Mouse (Mus musculus) liver, adult (tissue): Measurements from ENCODE around the gene Abcc5.

ENCODE experiments used
- GATA4 ChIP-seq: IDR thresholded peaks from 2 replicates; pipeline ENCODE4 v1.6.1; 2014; ENCODE audit warnings: mild to moderate bottlenecking, low read length; ENCODE audit not compliant: insufficient replicate concordance

Abcc5 gene

GRCm38 (mm10) chr16:20424719-20425650 is 1.2 kb downstream of the Abcc5 start:
- TF ChIP-seq GATA4 = no peak

GRCm38 (mm10) chr16:20424226-20424663 is 1.9 kb downstream of the Abcc5 start:
- no peak for TF ChIP-seq GATA4

- TF ChIP-seq GATA4 = no peak
These were observed 3.1 kb downstream of the Abcc5 start for GRCm38 (mm10) chr16:20422938-20423730.

- no peak for TF ChIP-seq GATA4
These were observed 8.1 kb downstream of the Abcc5 start for GRCm38 (mm10) chr16:20418054-20418453.

- no peak for TF ChIP-seq GATA4
These were observed 9.9 kb downstream of the Abcc5 start for GRCm38 (mm10) chr16:20416262-20416661.

GRCm38 (mm10) chr16:20415804-20416203 is 10.4 kb downstream of the Abcc5 start:
- no peak for TF ChIP-seq GATA4

GRCm38 (mm10) chr16:20415211-20415610 is 11.0 kb downstream of the Abcc5 start:
- TF ChIP-seq GATA4 = no peak

GRCm38 (mm10) chr16:20413870-20414331 is 12.3 kb downstream of the Abcc5 start:
- TF ChIP-seq GATA4 = no peak

- no peak for TF ChIP-seq GATA4
These were observed 14.1 kb downstream of the Abcc5 start for GRCm38 (mm10) chr16:20411958-20412570.

GRCm38 (mm10) chr16:20405335-20405734 is 20.9 kb downstream of the Abcc5 start:
- no peak for TF ChIP-seq GATA4

GRCm38 (mm10) chr16:20403327-20403726 is 22.9 kb downstream of the Abcc5 start:
- TF ChIP-seq GATA4 = no peak

GRCm38 (mm10) chr16:20401592-20401991 is 24.6 kb downstream of the Abcc5 start:
- no peak for TF ChIP-seq GATA4

- no peak for TF ChIP-seq GATA4
These were observed 25.2 kb downstream of the Abcc5 start for GRCm38 (mm10) chr16:20400707-20401591.

GRCm38 (mm10) chr16:20396851-20397250 is 29.3 kb downstream of the Abcc5 start:
- no peak for TF ChIP-seq GATA4
